Mouse (Mus musculus) heart, adult 2 months (tissue): ENCODE results near the gene Ttpal.

Experiments
- CTCF ChIP-seq: fragments of 200-600 bp; IDR thresholded peaks from 2 replicates; pipeline ENCODE4 v1.8.1; 2022; ENCODE audit warnings: antibody characterized with exemption, mild to moderate bottlenecking, moderate library complexity
- POLR2A ChIP-seq: fragments of 200-500 bp; IDR thresholded peaks from 2 replicates; pipeline ENCODE4 v1.6.1; 2011; ENCODE audit warnings: mild to moderate bottlenecking, low read depth, low read length, control low read depth; ENCODE audit not compliant: insufficient read depth

- no peak for TF ChIP-seq CTCF
- no peak for TF ChIP-seq POLR2A
Observed at GRCm38 (mm10) chr2:163658941-163659340, 56.8 kb downstream of the Ttpal start.
